Mouse (Mus musculus) CH12.LX (cell line): ENCODE results near the gene Nubpl. TPM values are rescaled to one million over a fixed set of nuclear protein-coding genes. Genes with fewer than 3 reads are reported as not detected.

Experiments used
- DNase-seq: peaks from one replicate; pipeline ENCODE4 v3.0.0-alpha.2; 2013; ENCODE audit errors: extremely low read depth
- H3K27ac ChIP-seq: 2 replicates; pipeline ENCODE4 v1.5.1; 2012; ENCODE audit warnings: low read depth, mild to moderate bottlenecking, control low read depth, moderate library complexity; ENCODE audit not compliant: insufficient read depth
- H3K27me3 ChIP-seq: replicated peaks from 2 replicates; pipeline ENCODE3; 2012; ENCODE audit warnings: inconsistent platforms
- H3K36me3 ChIP-seq, 2 experiments: replicated peaks in 1 of 2; 2 replicates each; pipeline versions ENCODE3 to v1.6.1; 2012; ENCODE audit warnings: inconsistent platforms in 1 of 2, low read length in 1 of 2, mild to moderate bottlenecking in 1 of 2, mixed read lengths in 1 of 2, moderate library complexity in 1 of 2; ENCODE audit not compliant: control insufficient read depth in 1 of 2, insufficient read depth in 1 of 2
- H3K4me1 ChIP-seq, 2 experiments: 2 replicates each; pipeline ENCODE4 v1.6.1; 2012; ENCODE audit warnings: inconsistent platforms in 1 of 2, moderate library complexity in 1 of 2; ENCODE audit not compliant: insufficient read depth in 2 of 2, control insufficient read depth in 1 of 2
- H3K4me2 ChIP-seq: 2 replicates; pipeline ENCODE4 v1.6.1; 2012; ENCODE audit warnings: low read depth, mild to moderate bottlenecking, control low read depth; ENCODE audit not compliant: poor library complexity, insufficient read depth, severe bottlenecking
- H3K4me3 ChIP-seq, 3 experiments: fragments of 150-350 bp in 1 of 3; sonication (generic) in 1 of 3; replicated peaks in 1 of 3; 2 replicates each; pipeline versions ENCODE3 to v1.5.1; 2011 to 2012; ENCODE audit warnings: low read depth in 2 of 3, low read length in 2 of 3, mild to moderate bottlenecking in 2 of 3, moderate library complexity in 2 of 3, control low read depth in 1 of 3, improper control_type of control experiment in 1 of 3, inconsistent platforms in 1 of 3, mixed read lengths in 1 of 3; ENCODE audit not compliant: poor library complexity in 1 of 3
- H3K79me2 ChIP-seq: replicated peaks from 2 replicates; pipeline ENCODE4 v1.6.1; 2012; ENCODE audit warnings: mild to moderate bottlenecking, moderate library complexity; ENCODE audit not compliant: control insufficient read depth, poor library complexity, insufficient read depth, severe bottlenecking; ENCODE audit errors: extremely low read depth
- H3K9ac ChIP-seq: 2 replicates; pipeline ENCODE4 v1.6.1; 2012; ENCODE audit warnings: low read depth, mild to moderate bottlenecking, control low read depth, moderate library complexity; ENCODE audit not compliant: insufficient read depth
- H3K9me3 ChIP-seq: replicated peaks from 2 replicates; pipeline ENCODE3; 2012; ENCODE audit warnings: low read length, inconsistent platforms, mixed read lengths
- BHLHE40 ChIP-seq: IDR thresholded peaks from 2 replicates; pipeline ENCODE4 v1.6.1; 2011; ENCODE audit warnings: mild to moderate bottlenecking, low read depth, low read length, improper control_type of control experiment
- CHD1 ChIP-seq: IDR thresholded peaks from 2 replicates; pipeline ENCODE4 v1.6.1; 2012; ENCODE audit warnings: low read depth, low read length, improper control_type of control experiment, inconsistent platforms
- CTCF ChIP-seq, 2 experiments: IDR thresholded peaks in 1 of 2; conservative IDR thresholded peaks in 1 of 2; 2 replicates each; pipeline ENCODE4 v1.5.1; 2011 to 2012; ENCODE audit warnings: low read depth in 2 of 2, low read length in 2 of 2, improper control_type of control experiment in 1 of 2, inconsistent platforms in 1 of 2, mild to moderate bottlenecking in 1 of 2, moderate library complexity in 1 of 2
- E2F4 ChIP-seq: IDR thresholded peaks from 2 replicates; pipeline ENCODE4 v1.6.1; 2011; ENCODE audit warnings: low read depth, low read length, improper control_type of control experiment; ENCODE audit not compliant: insufficient replicate concordance
- ELF1 ChIP-seq: IDR thresholded peaks from 2 replicates; pipeline ENCODE4 v1.6.1; 2014; ENCODE audit warnings: low read depth, mild to moderate bottlenecking, inconsistent platforms, low read length, improper control_type of control experiment
- EP300 ChIP-seq: IDR thresholded peaks from 2 replicates; pipeline ENCODE4 v1.6.1; 2011; ENCODE audit warnings: low read length, improper control_type of control experiment
- ETS1 ChIP-seq: conservative IDR thresholded peaks from 2 replicates; pipeline ENCODE4 v1.6.1; 2012; ENCODE audit warnings: low read depth, mild to moderate bottlenecking, inconsistent platforms, low read length, improper control_type of control experiment, moderate library complexity
- GABPA ChIP-seq: IDR thresholded peaks from 2 replicates; pipeline ENCODE4 v1.6.1; 2012; ENCODE audit warnings: low read depth, low read length, improper control_type of control experiment, inconsistent platforms; ENCODE audit not compliant: insufficient replicate concordance
- JUN ChIP-seq: IDR thresholded peaks from 2 replicates; pipeline ENCODE4 v1.6.1; 2011; ENCODE audit warnings: low read depth, mild to moderate bottlenecking, low read length, improper control_type of control experiment, moderate library complexity; ENCODE audit not compliant: insufficient read depth
- JUND ChIP-seq: conservative IDR thresholded peaks from 2 replicates; pipeline ENCODE4 v1.6.1; 2011; ENCODE audit warnings: low read depth, low read length, improper control_type of control experiment
- KAT2A ChIP-seq: IDR thresholded peaks from 2 replicates; pipeline ENCODE4 v1.6.1; 2012; ENCODE audit warnings: low read length, improper control_type of control experiment, inconsistent platforms; ENCODE audit not compliant: insufficient replicate concordance
- MAX ChIP-seq: IDR thresholded peaks from 2 replicates; pipeline ENCODE4 v1.6.1; 2011; ENCODE audit warnings: low read length, improper control_type of control experiment
- MAZ ChIP-seq: IDR thresholded peaks from 2 replicates; pipeline ENCODE4 v1.6.1; 2012; ENCODE audit warnings: low read depth, mild to moderate bottlenecking, inconsistent platforms, low read length, improper control_type of control experiment, moderate library complexity
- MEF2A ChIP-seq: IDR thresholded peaks from 2 replicates; pipeline ENCODE4 v1.6.1; 2014; ENCODE audit warnings: low read depth, mild to moderate bottlenecking, inconsistent platforms, low read length, improper control_type of control experiment, borderline replicate concordance
- MXI1 ChIP-seq: IDR thresholded peaks from 2 replicates; pipeline ENCODE4 v1.6.1; 2011; ENCODE audit warnings: mild to moderate bottlenecking, low read depth, low read length, improper control_type of control experiment
- PAX5 ChIP-seq: IDR thresholded peaks from 2 replicates; pipeline ENCODE4 v1.6.1; 2012; ENCODE audit warnings: low read length, inconsistent platforms, mixed read lengths
- POLR2A ChIP-seq: IDR thresholded peaks from 2 replicates; pipeline ENCODE4 v1.6.1; 2011; ENCODE audit warnings: low read depth, mild to moderate bottlenecking, improper control_type of control experiment, low read length
- POLR2AphosphoS2 ChIP-seq: IDR thresholded peaks from 2 replicates; pipeline ENCODE4 v1.6.1; 2011; ENCODE audit warnings: low read depth, low read length, improper control_type of control experiment
- RAD21 ChIP-seq: IDR thresholded peaks from 2 replicates; pipeline ENCODE4 v1.6.1; 2011; ENCODE audit warnings: low read depth, mild to moderate bottlenecking, low read length, improper control_type of control experiment, moderate library complexity
- RCOR1 ChIP-seq: conservative IDR thresholded peaks from 2 replicates; pipeline ENCODE4 v1.6.1; 2012; ENCODE audit warnings: low read depth, mild to moderate bottlenecking, inconsistent platforms, low read length, improper control_type of control experiment
- TBP ChIP-seq: conservative IDR thresholded peaks from 2 replicates; pipeline ENCODE4 v1.6.1; 2011; ENCODE audit warnings: low read depth, low read length, improper control_type of control experiment
- TCF12 ChIP-seq: IDR thresholded peaks from 2 replicates; pipeline ENCODE4 v1.6.1; 2014; ENCODE audit warnings: low read depth, mild to moderate bottlenecking, inconsistent platforms, low read length, improper control_type of control experiment
- USF1 ChIP-seq: IDR thresholded peaks from 2 replicates; pipeline ENCODE4 v1.6.1; 2014; ENCODE audit warnings: low read depth, mild to moderate bottlenecking, inconsistent platforms, low read length, improper control_type of control experiment
- ZKSCAN1 ChIP-seq: IDR thresholded peaks from 2 replicates; pipeline ENCODE4 v1.6.1; 2012; ENCODE audit warnings: low read depth, inconsistent platforms, low read length, improper control_type of control experiment, borderline replicate concordance
- ZMIZ1 ChIP-seq: IDR thresholded peaks from 2 replicates; pipeline ENCODE4 v1.6.1; 2012; ENCODE audit warnings: low read depth, mild to moderate bottlenecking, inconsistent platforms, low read length, improper control_type of control experiment
- dilution Hi-C: fragments of 300-500 bp; cut with MboI; formaldehyde crosslinking; loops from 2 replicates; pipeline ENCODE4 v1.14.3; 2020; ENCODE audit warnings: low sequenced_read_pairs; ENCODE audit not compliant: extremely low pct_unique_long_range_greater_than_20kb, extremely low pct_ligation_motif_present
- in situ Hi-C: fragments of 300-500 bp; cut with MboI; formaldehyde crosslinking; loops from 3 replicates; pipeline ENCODE4 v1.14.3; 2019; ENCODE audit warnings: low sequenced_read_pairs, low pct_ligation_motif_present, low pct_unique_long_range_greater_than_20kb, mixed read lengths
- polyA plus RNA-seq: library from polyadenylated mRNA; unstranded; fragments of >175 nt; gene quantifications from 2 replicates; pipeline ENCODE4 v1.2.1, GENCODE M21; 2012; ENCODE audit warnings: low read depth; ENCODE audit not compliant: insufficient read length
- total RNA-seq, 2 experiments: library from RNA; depleted of rRNA; stranded (reverse); fragments of 300-350 nt in 1 of 2; fragments of >200 nt in 1 of 2; gene quantifications; 2 replicates each; pipeline ENCODE4 v1.2.3; 2012 to 2014

The Nubpl gene
- total and polyA plus RNA-seq, 3 experiments: 9.5 to 11.8 (median 11.1) TPM

DNA sequence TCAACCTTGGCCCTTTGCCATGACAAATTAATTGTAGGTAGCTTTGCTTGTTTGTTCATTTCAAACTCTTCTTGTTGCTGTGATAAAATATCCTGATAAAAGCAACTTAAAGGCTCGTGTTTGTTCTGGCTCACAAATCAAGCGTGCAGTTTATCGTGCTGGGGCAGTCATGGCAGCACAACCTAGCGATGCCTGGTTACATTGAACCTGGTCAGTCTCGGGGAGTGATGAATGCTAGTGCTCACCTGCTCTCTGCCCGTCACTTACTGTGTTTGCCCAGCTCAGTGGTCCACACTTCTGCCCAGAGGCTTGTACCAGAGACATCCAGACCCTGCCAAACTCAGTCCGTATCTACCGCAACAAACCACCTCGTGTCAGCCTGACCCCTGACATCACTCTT, 149.9 kb downstream of the Nubpl start:
- no peak overlapping the region for H3K27ac ChIP-seq
- dilution Hi-C loops (no loop called here), in situ Hi-C loops (no loop called here)
- H3K79me2 ChIP-seq: no peaks in the 10 kb centered on the region
- H3K4me1 ChIP-seq: no peaks in the 10 kb centered on the region
- DNase-seq: no peak
- H3K9me3 ChIP-seq: no peaks in the 10 kb centered on the region
- no peak overlapping the region for H3K4me2 ChIP-seq
- H3K4me3 ChIP-seq: no peak overlapping the region
- H3K36me3 ChIP-seq: no peaks in the 10 kb centered on the region
- H3K27me3 ChIP-seq: no peaks in the 10 kb centered on the region
- TF ChIP-seq POLR2AphosphoS2 (no peak), RCOR1 (no peak), ZMIZ1 (no peak), TCF12 (no peak), EP300 (no peak), MAZ (no peak), PAX5 (no peak), TBP (no peak), RAD21 (no peak), ELF1 (no peak), JUND (no peak), MXI1 (no peak), GABPA (no peak), POLR2A (no peak), KAT2A (no peak), JUN (no peak), BHLHE40 (no peak), CTCF (conservative IDR thresholded peaks at IDR 0.05 in 1 of 2, IDR thresholded peaks at IDR 0.05 in 1 of 2; ENCODE audit: low read depth in 2 of 2, low read length in 2 of 2) (no peak), CHD1 (no peak), ZKSCAN1 (no peak)
- H3K9ac ChIP-seq: no peak overlapping the region

DNA sequence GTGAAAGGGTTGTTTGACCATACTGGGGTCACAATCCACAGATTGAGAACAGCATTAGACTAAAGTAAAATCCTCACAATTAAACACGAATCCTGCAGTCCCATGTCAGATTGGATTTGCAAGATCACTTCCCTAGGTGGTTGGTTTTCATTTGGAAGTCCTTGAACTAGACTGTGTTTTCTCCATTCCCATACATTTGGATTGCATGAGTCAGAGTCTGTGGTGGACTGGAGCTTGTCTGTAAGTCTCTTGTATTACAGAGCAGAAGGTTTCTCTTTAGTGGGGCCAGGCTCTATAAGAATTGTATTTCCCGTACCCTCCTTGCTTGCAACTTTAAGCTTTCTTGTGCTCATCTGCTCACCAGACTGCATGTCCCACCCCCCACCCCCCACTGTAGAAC, 151.0 kb downstream of the Nubpl start:
- no peak for DNase-seq
- Histone ChIP-seq H3K27ac (no peak overlapping the region), H3K9ac (no peak overlapping the region), H3K4me3 (no peak overlapping the region), H3K9me3 (no peaks in the 10 kb centered on the region), H3K36me3 (no peaks in the 10 kb centered on the region), H3K79me2 (no peaks in the 10 kb centered on the region), H3K4me2 (no peak overlapping the region), H3K4me1 (no peaks in the 10 kb centered on the region), H3K27me3 (no peaks in the 10 kb centered on the region)
- in situ Hi-C loops (no loop called here), dilution Hi-C loops (no loop called here)
- TF ChIP-seq PAX5 (no peak), USF1 (no peak), POLR2AphosphoS2 (no peak), BHLHE40 (no peak), TCF12 (no peak), E2F4 (no peak), ETS1 (no peak), KAT2A (no peak), MAX (no peak), CHD1 (no peak), MEF2A (no peak)
